Mouse (Mus musculus) right cerebral cortex, postnatal 36 days (tissue): ENCODE data around the gene Muc3.

Experiments
- DNase-seq, 2 experiments: peaks; one replicate each; pipeline ENCODE4 v3.0.0; 2022; ENCODE audit warnings: low spot score in 2 of 2, mixed read lengths in 1 of 2

The Muc3 gene

DNA sequence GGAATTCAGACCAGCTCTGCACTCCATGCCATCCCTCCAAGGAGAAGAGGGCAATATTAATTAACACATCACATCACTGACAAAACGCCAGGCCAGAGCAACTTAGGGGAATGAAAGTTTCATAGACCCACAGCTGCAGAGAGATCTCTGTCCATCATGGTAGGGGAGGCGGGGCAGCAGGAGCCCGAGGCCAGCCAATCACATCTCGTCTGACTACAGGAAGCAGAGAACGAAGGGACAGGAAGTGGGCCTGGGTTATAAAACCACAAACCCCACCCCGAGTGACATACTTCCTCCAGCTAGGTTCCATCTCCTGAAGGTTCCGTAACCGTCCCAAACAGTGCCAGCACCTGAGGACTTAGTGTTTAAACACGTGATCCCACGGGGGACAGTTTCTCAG is 54.0 kb downstream of the Muc3 start:
- no peak for DNase-seq

DNA sequence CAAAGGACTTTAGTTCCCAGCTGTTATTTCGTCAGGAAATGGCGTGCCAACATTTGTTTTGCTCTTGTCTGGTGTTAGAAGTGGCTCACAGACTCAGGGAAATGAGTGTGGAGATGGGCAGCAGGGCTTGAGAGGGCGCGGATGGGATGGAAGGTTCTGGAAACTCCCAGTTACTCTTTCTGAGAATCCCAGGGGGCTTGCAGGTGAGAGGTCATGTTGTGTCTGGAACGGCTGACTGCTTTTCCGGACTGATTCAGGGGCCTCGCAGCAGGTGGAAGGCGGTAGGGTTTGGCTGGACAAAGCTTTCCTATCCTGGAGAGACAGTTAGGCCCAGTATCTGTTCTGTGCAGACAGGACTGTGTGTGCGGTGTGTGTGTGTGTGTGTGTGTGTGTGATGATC is 55.4 kb downstream of the Muc3 start:
- DNase-seq: no peak

DNA sequence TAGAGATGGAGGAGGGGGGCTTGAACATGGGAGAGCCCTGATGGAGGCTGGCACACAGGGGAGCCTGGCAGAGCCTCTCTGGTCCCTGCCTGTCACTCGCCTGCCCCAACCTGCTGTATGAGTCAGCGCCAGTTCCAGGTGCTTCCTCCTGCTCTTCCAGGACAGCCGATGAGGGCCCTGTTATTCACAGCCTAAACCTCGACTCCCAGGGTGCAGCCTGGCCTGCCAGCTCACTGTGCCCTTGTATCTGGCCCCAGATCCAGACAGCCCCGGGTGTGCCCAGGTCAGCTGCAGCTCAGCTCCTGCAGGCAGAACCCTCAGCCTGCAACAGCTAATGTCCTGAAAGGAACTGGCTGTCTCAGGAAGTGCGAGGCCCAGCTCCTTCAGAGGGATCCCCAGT is 57.6 kb downstream of the Muc3 start:
- DNase-seq: no peak

DNA sequence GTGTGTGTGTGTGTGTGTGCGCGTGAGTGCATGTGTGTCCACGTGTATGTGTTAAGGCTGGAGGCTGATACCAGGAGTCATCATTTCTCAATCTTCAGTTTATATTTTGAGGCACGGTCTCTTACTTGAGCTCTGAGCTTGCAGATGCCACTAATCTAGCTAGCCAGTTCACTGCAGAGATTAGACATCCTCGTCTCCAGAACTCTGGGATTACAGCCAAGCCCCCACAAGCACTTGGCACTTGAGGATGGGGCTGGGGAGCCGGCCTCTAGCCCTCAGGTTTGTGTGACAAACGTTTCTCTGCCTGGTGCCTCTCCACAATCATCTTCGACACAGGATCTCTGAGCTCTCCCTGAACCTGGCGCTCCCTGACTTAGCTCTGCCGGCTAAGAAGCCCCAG is 58.3 kb downstream of the Muc3 start:
- DNase-seq: no peak

DNA sequence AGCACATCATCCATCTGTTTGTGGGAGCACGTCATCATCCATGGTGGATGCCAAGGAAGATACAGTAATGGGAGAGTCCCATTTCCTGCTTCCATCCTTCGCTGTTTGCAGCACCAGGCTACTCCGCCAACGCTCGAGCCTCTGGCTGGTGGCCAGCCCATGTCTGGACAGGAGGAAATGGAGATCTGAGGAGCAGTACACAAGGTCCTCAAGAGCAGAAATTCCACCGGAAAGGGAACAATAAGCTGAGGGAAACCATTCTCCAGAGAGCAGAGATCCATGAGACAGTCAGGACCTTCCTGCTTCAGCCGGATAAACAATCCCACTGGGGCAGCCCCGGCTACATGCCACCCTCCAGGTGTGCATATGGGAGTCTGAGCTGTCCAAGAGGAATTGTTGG is 61.7 kb downstream of the Muc3 start:
- DNase-seq: no peak

DNA sequence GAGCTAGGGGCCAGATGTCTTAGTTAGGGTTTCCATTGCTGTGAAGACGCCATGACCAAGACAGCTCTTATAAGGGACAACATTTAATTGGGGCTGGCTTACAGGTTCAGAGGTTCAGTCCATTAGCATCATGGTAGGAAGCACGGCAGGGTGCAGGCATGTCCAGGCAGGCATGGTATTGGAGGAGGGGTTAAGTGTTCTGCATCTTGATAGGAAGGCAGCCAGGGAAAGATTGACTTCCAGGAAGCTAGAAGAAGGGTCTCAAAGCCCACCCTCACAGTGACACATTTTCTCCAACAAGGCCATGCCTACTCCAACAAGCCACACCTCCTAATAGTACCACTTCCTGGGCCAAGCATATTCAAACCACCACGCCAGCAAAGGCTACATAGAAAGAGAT is 63.4 kb downstream of the Muc3 start:
- DNase-seq: no peak

DNA sequence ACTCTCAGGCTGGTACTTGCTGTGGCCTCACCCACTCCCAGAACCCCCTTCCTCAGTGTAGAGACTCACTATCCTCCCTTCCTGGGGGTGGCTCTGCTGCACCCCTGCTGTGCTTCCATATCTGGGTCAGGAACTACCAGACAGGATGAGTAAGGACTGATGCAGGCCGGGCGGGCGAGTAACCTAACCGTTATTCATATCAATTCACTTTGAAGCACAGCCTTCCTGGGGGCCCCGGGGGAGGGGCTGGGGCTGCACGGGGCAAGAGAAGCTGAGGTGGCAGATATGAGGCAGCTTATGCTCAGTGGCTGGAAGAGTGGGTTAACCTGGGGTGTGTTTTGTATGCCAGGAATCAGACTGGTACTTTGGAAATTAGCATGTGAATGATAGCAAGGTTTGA is 64.1 kb downstream of the Muc3 start:
- DNase-seq: no peak
